Mouse (Mus musculus) lung, postnatal 0 days (tissue): ENCODE results near the gene Zdhhc6.

Experiments used
- CTCF ChIP-seq: IDR thresholded peaks from 2 replicates; pipeline ENCODE4 v1.5.1; 2016; ENCODE audit warnings: antibody characterized with exemption, mild to moderate bottlenecking
- EP300 ChIP-seq: IDR thresholded peaks from 2 replicates; pipeline ENCODE4 v1.6.1; 2016; ENCODE audit warnings: antibody characterized with exemption, mild to moderate bottlenecking, control low read depth

DNA sequence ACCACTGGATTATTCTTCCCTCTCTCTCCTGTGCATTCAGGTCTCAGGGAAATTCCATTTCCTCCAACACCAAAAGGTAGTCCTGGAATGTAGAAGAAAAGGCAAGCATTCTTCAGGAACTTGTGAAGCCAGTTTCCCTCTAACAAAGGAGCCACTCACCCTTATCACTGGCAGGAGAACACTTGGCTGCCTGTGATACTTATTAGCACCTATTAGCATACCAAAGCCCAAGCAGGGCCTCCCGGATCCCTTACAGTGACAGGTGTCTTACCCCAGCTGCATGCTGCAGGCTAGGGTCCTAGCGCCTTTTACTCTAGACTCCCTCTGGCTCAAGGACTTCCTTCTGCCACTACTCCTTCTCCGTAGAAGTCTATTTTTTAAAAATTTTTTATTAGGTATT lies 44.4 kb downstream of the Zdhhc6 start:
- TF ChIP-seq CTCF: no peak
- peak; percentile 90 for TF ChIP-seq EP300
